Mouse (Mus musculus) liver, embryonic 16.5 days (tissue): Measurements from ENCODE around the gene Hcrtr1. TPM values are rescaled to one million over a fixed set of nuclear protein-coding genes. Genes with fewer than 3 reads are reported as not detected.

ENCODE experiments used
- ATAC-seq: fragments of 200-750 bp; cut with Nextera tagmentation; 2 replicates; pipeline ENCODE4 v1.8.0; 2017; ENCODE audit warnings: low read depth, mild to moderate bottlenecking, moderate number of reproducible peaks, moderate library complexity
- H3K27ac ChIP-seq: fragments of 300-500 bp; sonication (generic); 2 replicates; pipeline ENCODE4 v1.5.1; 2014; ENCODE audit warnings: mild to moderate bottlenecking, low read length
- H3K27me3 ChIP-seq: fragments of 300-500 bp; sonication (generic); 2 replicates; pipeline ENCODE4 v1.6.1; 2014; ENCODE audit warnings: low read depth, low read length, mixed read lengths; ENCODE audit not compliant: control insufficient read depth, insufficient read depth
- H3K36me3 ChIP-seq: fragments of 300-500 bp; sonication (generic); 2 replicates; pipeline ENCODE4 v1.6.1; 2014; ENCODE audit warnings: mild to moderate bottlenecking; ENCODE audit not compliant: control insufficient read depth, insufficient read depth
- H3K4me1 ChIP-seq: fragments of 300-500 bp; sonication (generic); 2 replicates; pipeline ENCODE4 v1.6.1; 2014; ENCODE audit warnings: low read depth, low read length, mixed read lengths; ENCODE audit not compliant: control insufficient read depth
- H3K4me2 ChIP-seq: fragments of 300-500 bp; sonication (generic); 2 replicates; pipeline ENCODE4 v1.6.1; 2014; ENCODE audit warnings: low read depth, low read length, mixed read lengths
- H3K4me3 ChIP-seq: fragments of 300-500 bp; sonication (generic); 2 replicates; pipeline ENCODE4 v1.5.1; 2014; ENCODE audit warnings: low read depth, mild to moderate bottlenecking, low read length
- H3K9ac ChIP-seq: fragments of 300-500 bp; sonication (generic); 2 replicates; pipeline ENCODE4 v1.6.1; 2014; ENCODE audit warnings: low read depth, low read length
- H3K9me3 ChIP-seq: fragments of 300-500 bp; sonication (generic); replicated peaks from 2 replicates; pipeline ENCODE4 v1.6.1; 2016; ENCODE audit warnings: low read length; ENCODE audit not compliant: control insufficient read depth
- WGBS: fragments of 180-500 bp; shearing (Covaris S2); extraction: QIAGEN DNeasy Blood & Tissue Kit; methylation state at CpG from one replicate; pipeline ENCODE4 v1.1.7; 2014; ENCODE audit not compliant: insufficient replicate concordance; 5-methylcytosine and 5-hydroxymethylcytosine counted together
- polyA plus RNA-seq: library from polyadenylated mRNA; unstranded; fragments of >200 nt; fragmentation: Nextera tagmentation; extraction: Ambion mirVana; gene quantifications from 2 replicates; pipeline ENCODE4 v1.2.1, GENCODE M21; 2015

The Hcrtr1 gene
- polyA plus RNA-seq, 1 experiment from 2014 or later: 0.06 TPM

DNA sequence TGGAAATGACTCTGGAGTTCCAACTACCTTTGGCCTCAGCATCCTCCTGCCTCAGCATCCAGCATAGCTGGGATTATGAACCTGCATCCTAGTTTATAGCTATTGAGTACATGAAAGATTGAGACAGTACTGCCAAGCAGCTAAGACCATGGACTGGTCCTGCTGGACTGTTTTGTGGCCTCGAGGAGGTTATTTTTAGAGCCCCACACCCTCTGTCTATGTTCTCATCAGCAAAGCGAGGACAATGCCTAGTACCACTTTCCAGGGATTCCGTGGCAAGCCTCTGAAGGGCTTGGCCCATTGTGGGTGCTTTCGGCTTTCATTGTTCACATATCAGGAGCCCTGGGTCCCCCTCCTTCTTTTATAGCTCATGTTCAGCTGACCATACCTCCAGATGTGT, 31.2 kb upstream of the Hcrtr1 start:
- H3K27me3 ChIP-seq: peaks cover 10% of the 10 kb centered on the region
- no peak overlapping the region for H3K4me2 ChIP-seq
- peaks cover 27% of the 10 kb centered on the region for H3K4me1 ChIP-seq
- no peak for ATAC-seq
- WGBS: 52% methylated on average over 4 of the region's 4 CpGs
- H3K36me3 ChIP-seq: peaks cover 3% of the 10 kb centered on the region; the same call in 1 of the 2 replicates
- H3K9me3 ChIP-seq: no peaks in the 10 kb centered on the region
- no peak overlapping the region for H3K4me3 ChIP-seq
- H3K9ac ChIP-seq: no peak overlapping the region
- no peak overlapping the region for H3K27ac ChIP-seq

DNA sequence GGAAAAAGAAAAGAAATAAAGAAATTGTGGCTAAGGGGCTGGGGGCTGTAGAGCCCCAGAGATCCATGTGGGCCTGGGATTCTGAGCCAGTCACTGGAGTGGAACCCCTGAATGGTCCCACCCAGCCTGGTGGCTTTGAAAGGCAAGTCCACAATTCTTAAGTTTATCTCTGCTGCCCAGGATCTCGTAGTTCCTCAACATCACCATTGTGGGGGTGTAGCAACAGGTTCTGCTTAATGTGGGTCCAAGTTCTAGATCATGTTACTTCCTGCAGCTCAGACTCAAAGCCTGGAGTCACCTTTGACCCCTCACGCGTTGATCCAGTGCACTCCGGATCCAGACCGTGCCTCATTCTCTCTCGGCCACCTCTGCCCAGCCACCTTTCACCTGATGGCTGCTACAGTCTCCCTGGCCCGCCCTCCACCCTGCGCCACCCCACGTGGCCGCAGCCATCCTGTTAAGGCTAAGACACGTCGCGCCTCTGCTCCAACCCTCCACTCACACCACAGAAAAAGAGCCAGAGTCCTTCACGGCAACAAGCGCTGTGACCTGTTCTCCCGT, 30.3 kb upstream of the Hcrtr1 start:
- no peak overlapping the region for H3K27ac ChIP-seq
- WGBS: 72% methylated on average over 16 of the region's 16 CpGs
- no peak overlapping the region for H3K4me3 ChIP-seq
- no peak overlapping the region for H3K9ac ChIP-seq
- no peak for ATAC-seq
- H3K9me3 ChIP-seq: no peaks in the 10 kb centered on the region
- peaks cover 6% of the 10 kb centered on the region for H3K27me3 ChIP-seq
- peaks cover 3% of the 10 kb centered on the region; the same call in 1 of the 2 replicates for H3K36me3 ChIP-seq
- H3K4me1 ChIP-seq: peaks cover 18% of the 10 kb centered on the region
- H3K4me2 ChIP-seq: no peak overlapping the region

DNA sequence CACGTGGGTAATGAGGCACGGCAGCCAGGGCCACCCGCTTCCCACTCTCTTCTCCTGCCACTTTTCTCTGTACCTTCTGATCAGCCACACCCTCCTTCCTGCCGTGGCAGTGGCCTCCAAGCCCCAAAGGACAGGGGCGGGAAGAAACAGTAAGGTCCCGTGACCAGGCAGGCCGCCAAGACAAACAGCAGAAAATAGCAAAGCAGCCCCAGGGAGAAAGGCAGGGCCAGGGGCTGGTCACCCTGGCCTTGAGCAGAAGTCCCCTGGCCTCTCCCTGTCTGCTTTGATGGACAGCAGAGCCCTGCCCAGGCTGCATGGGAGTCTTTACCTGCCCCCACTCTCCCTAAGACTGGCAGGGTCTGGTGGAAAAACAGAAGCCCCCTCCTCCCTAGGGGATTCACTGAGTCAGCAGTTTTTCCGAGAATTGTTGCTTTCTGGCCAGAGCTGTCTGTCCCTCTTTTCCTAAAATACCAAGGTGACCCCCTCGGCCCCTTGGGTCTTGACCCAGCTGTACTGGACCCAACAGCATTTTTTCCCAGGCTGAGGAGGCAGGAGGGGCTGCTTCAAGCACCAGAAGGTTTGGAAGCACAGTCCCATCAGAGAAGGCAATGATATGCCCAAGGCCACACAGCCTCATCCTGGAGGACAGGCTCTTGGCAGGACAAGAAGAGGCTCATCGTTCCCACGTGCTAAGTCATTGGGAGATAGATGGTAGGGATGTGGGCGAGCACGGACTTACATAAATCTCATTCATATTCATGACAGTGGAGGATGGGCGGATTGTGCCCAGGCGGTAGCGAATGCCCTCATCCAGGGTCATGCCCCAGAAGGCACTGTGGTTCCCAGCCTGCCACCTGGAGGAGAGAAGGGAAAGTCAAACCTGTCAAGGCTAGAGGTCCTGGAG, 29.4 kb upstream of the Hcrtr1 start:
- 37% methylated on average over 16 of the region's 16 CpGs for WGBS
- Histone ChIP-seq H3K36me3 (peaks cover 3% of the 10 kb centered on the region; the same call in 1 of the 2 replicates), H3K27ac (no peak overlapping the region), H3K9ac (no peak overlapping the region), H3K4me3 (no peak overlapping the region), H3K4me2 (no peak overlapping the region), H3K4me1 (peaks cover 10% of the 10 kb centered on the region), H3K27me3 (peaks cover 13% of the 10 kb centered on the region), H3K9me3 (no peaks in the 10 kb centered on the region)
- peak; percentile 47 for ATAC-seq

GRCm38 (mm10) chr4:130167814-130168213, 28.7 kb upstream of the Hcrtr1 start:
- no peak overlapping the region for H3K27ac ChIP-seq
- H3K9ac ChIP-seq: no peak overlapping the region
- 35% methylated on average over 9 of the region's 9 CpGs for WGBS
- H3K9me3 ChIP-seq: no peaks in the 10 kb centered on the region
- H3K4me3 ChIP-seq: no peak overlapping the region
- H3K36me3 ChIP-seq: peaks cover 3% of the 10 kb centered on the region; the same call in 1 of the 2 replicates
- H3K4me1 ChIP-seq: peaks cover 8% of the 10 kb centered on the region
- no peak overlapping the region for H3K4me2 ChIP-seq
- H3K27me3 ChIP-seq: peaks cover 20% of the 10 kb centered on the region
- ATAC-seq: no peak

- Histone ChIP-seq H3K4me2 (no peak overlapping the region), H3K4me1 (peaks cover 3% of the 10 kb centered on the region), H3K27ac (no peak overlapping the region), H3K9me3 (no peaks in the 10 kb centered on the region), H3K9ac (no peak overlapping the region), H3K27me3 (peaks cover 24% of the 10 kb centered on the region), H3K36me3 (peaks cover 3% of the 10 kb centered on the region; the same call in 1 of the 2 replicates), H3K4me3 (no peak overlapping the region)
- WGBS: 46% methylated on average over 22 of the region's 22 CpGs
- no peak for ATAC-seq
These were observed 28.2 kb upstream of the Hcrtr1 start for GRCm38 (mm10) chr4:130167321-130167720.

DNA sequence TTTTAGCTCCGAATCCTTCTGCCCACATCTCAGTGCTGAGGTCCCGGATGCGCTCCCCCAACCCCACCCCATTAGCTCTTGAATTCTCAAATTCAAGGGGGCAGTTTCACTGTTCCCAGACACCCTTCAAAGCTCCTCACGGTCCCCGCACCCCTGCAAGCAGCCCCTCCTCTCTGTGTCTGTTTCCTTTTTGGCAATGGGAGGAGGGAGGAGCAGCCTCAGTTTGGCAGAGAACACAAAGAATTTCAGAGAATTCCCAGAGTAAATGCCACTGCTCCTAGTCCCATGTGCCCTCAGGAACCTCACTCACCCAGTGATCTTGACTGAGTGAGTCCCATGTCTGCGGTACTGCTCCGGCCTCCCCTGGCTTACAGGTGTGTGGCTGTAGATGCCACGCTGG, 27.4 kb upstream of the Hcrtr1 start:
- no peak overlapping the region for H3K4me2 ChIP-seq
- ATAC-seq: no peak
- H3K27me3 ChIP-seq: peaks cover 28% of the 10 kb centered on the region

GRCm38 (mm10) chr4:130166061-130166460, 26.9 kb upstream of the Hcrtr1 start:
- Histone ChIP-seq H3K4me1 (no peaks in the 10 kb centered on the region; the same call in 1 of the 2 replicates), H3K9me3 (no peaks in the 10 kb centered on the region), H3K36me3 (peaks cover 3% of the 10 kb centered on the region; the same call in 1 of the 2 replicates), H3K27ac (no peak overlapping the region), H3K4me2 (no peak overlapping the region), H3K27me3 (peaks cover 28% of the 10 kb centered on the region), H3K9ac (no peak overlapping the region), H3K4me3 (no peak overlapping the region)
- WGBS: 72% methylated on average over 18 of the region's 18 CpGs
- ATAC-seq: no peak

More for the DNA sequence above, 27.4 kb upstream of the Hcrtr1 start:
- Histone ChIP-seq H3K27ac (no peak overlapping the region), H3K4me3 (no peak overlapping the region), H3K9ac (no peak overlapping the region), H3K36me3 (peaks cover 3% of the 10 kb centered on the region; the same call in 1 of the 2 replicates), H3K9me3 (no peaks in the 10 kb centered on the region), H3K4me1 (no peaks in the 10 kb centered on the region; the same call in 1 of the 2 replicates)
- 79% methylated on average over 8 of the region's 8 CpGs for WGBS

GRCm38 (mm10) chr4:130164121-130164520, 25.0 kb upstream of the Hcrtr1 start:
- peaks cover 3% of the 10 kb centered on the region; the same call in 1 of the 2 replicates for H3K36me3 ChIP-seq
- peaks cover 28% of the 10 kb centered on the region for H3K27me3 ChIP-seq
- no peak overlapping the region for H3K4me2 ChIP-seq
- no peak for ATAC-seq
- H3K27ac ChIP-seq: no peak overlapping the region
- no peaks in the 10 kb centered on the region for H3K9me3 ChIP-seq
- 65% methylated on average over 6 of the region's 6 CpGs for WGBS
- H3K9ac ChIP-seq: no peak overlapping the region
- H3K4me1 ChIP-seq: no peaks in the 10 kb centered on the region; the same call in 1 of the 2 replicates
- no peak overlapping the region for H3K4me3 ChIP-seq
